Mouse (Mus musculus): Measurements from ENCODE around the gene Rtp2.
"Not testable (repeated sequence)": the region's sequence is repeated elsewhere in the genome, so short reads cannot be mapped to it uniquely, and the experiment has no call there.

GRCm38 (mm10) chr16:23909015-23909354, 23.2 kb downstream of the Rtp2 start:
- TF ChIP-seq POLR2A (IDR thresholded peaks at IDR 0.05; ENCODE audit: insufficient read length, low read depth); MYOG (IDR thresholded peaks at IDR 0.05; ENCODE audit: control insufficient read depth in 1 of 3, insufficient read depth in 1 of 3, insufficient read length in 2 of 3, low read depth in 2 of 3); E2F4 (IDR thresholded peaks at IDR 0.05; ENCODE audit: insufficient read depth); CEBPB (IDR thresholded peaks at IDR 0.05; ENCODE audit: insufficient read depth, poor library complexity, severe bottlenecking); TCF12 (IDR thresholded peaks at IDR 0.05; ENCODE audit: insufficient read depth, poor library complexity, severe bottlenecking); USF1 (IDR thresholded peaks at IDR 0.05; ENCODE audit: low read depth); POLR2AphosphoS2 (IDR thresholded peaks at IDR 0.05; ENCODE audit: insufficient read length, low read depth): not testable (repeated sequence)

Measured in myocyte (in vitro differentiated cells).